Mouse (Mus musculus) hematopoietic stem cell, adult 5-6 weeks (primary cell): ENCODE measurements at regions not wholly inside any gene's neighbourhood (a gene's known extent, or its start where the extent isn't known, plus 50 kb on each side); places are given as distances from the start of the nearest gene placed in this dataset.

Experiments
- ATAC-seq, 2 experiments: fragments of 125-278 bp in 1 of 2; replicated peaks in 1 of 2; 2 replicates each; pipeline ENCODE4 v1.8.0; 2016 to 2017; ENCODE audit warnings: inconsistent platforms in 2 of 2, mild to moderate bottlenecking in 2 of 2, moderate number of reproducible peaks in 2 of 2, low read depth in 1 of 2, moderate TSS enrichment in 1 of 2; ENCODE audit not compliant: low FRiP score in 2 of 2, poor library complexity in 2 of 2, severe bottlenecking in 2 of 2, insufficient read depth in 1 of 2, low TSS enrichment in 1 of 2

DNA sequence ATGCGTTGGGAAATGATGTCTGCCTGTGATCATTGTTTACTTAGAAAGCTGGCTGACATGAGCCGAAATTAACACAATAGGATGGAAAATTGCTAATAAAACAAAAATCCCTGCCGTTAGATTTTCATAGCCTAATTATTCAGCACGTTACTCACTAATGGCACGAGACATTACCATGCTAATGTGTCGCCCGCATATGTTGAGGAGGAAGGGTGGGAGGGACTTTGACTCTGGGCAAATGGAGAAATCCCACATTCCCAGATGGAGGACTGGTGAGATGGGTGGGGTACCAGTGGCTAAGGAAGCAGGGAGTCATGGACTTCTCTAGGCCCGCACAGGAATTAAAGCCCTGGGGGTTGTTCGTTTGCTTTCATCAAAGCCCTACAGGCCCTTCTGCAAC is 155.8 kb upstream of the Podxl start:
- ATAC-seq, result no peak

DNA sequence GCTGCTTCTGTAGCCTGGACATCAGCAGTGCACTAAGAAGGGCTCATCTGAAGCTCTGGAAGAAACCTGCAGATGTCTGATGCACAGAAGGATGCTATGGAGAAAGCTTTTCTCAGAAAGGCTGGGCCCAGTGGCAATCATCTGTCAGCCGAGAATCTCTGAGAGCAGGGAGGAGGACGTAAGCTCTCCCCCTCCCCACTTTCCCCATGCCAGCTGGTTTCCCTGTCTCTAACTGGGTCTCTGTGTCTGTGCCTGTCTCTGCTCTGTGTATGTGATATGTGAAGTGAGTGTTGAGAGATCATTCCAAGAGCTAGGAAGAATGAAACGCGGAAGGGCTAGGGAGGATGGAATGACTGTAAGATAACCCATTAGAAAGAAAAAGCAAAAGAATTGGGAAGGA is 155.1 kb upstream of the Podxl start:
- ATAC-seq, result no peak

DNA sequence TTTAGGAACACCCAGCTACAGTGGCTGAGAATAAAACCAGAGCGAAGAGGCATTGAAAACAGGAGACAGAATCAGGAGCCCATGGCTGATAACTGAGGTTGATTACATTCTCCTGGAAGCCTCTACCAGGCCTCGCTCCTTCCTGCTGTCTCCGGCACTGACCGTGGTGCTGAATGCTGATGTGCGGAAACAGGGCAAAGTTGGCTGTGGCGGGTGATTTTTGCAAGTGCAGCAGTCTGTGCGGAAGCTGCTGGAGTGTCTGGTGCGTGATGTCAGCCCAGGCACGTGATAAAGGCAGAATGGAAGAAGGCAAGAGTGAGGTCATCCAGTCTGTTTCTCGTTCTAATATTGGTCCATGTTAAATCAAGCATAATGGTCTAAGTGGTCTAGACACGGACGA is 153.8 kb upstream of the Podxl start:
- ATAC-seq, result peak in 1 of 2 experiments; percentile 36; a peak in 1 of 4 replicates

- no peak for ATAC-seq
These were observed 143.5 kb upstream of the Podxl start for GRCm38 (mm10) chr6:31707256-31707655.

DNA sequence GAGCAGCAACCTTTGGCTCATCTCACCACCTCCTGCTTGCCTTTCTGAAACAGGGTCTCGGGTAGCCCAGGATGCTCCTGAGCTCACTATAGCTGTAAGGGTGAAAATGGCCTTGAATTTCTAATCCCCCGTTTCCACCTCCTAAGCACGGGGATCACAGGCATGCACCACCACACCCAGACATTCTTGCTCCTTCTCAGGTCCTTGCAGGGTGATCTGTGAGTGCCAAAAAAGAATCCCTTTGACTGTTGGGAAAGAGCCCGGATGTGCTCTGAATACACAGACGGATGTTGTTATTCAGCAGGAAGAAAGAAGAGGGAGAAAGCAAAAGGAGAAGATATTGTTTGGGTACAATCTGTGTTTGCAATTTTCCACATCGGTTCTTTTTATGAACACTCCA is 140.4 kb upstream of the Podxl start:
- ATAC-seq, result no peak

GRCm38 (mm10) chr6:31702931-31703330 is 139.2 kb upstream of the Podxl start:
- no peak for ATAC-seq

GRCm38 (mm10) chr6:31695885-31696284 is 132.1 kb upstream of the Podxl start:
- no peak for ATAC-seq

DNA sequence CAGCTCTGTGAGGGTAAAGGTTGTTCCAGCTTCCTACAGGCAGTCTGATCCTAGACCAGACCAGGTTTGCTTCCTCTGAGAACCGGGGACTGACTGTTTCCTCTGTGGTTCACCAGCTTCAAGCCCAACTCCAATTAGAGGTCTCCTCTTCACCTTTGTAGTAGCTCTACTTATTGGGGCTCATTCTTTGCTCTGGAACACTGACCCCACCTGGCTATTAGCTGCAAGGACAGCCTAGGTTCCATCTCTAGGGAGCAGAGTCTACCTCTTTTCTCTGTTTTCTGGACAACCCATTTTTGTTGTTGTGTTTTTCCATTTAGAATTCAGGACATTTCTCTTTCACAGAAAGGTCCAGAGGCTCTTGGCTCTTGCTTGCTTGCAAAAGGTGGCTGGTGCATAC is 129.3 kb upstream of the Podxl start:
- ATAC-seq, result peak; percentile 58 to 76; a peak in 3 of 4 replicates

- ATAC-seq, result no peak
These were observed 128.2 kb upstream of the Podxl start for GRCm38 (mm10) chr6:31692024-31692423.

DNA sequence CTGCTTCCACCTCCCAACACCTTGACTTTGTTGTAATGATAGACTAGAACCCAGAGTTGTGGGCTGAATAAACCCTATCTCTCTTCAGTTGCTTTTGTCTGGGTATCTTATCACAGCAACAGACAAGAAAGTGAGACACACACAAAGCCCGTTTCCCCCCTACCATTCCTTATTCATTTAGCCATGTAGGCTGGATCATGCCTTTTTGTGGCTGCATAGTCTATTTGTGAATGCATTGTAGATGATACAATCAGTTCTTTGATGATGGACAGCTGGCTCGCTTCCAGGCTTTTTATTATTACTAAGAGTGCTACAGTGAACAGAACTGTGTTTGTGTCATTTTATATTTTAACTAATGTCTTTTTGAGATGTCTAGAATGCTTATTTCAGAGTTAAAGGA is 116.3 kb upstream of the Podxl start:
- no peak for ATAC-seq

DNA sequence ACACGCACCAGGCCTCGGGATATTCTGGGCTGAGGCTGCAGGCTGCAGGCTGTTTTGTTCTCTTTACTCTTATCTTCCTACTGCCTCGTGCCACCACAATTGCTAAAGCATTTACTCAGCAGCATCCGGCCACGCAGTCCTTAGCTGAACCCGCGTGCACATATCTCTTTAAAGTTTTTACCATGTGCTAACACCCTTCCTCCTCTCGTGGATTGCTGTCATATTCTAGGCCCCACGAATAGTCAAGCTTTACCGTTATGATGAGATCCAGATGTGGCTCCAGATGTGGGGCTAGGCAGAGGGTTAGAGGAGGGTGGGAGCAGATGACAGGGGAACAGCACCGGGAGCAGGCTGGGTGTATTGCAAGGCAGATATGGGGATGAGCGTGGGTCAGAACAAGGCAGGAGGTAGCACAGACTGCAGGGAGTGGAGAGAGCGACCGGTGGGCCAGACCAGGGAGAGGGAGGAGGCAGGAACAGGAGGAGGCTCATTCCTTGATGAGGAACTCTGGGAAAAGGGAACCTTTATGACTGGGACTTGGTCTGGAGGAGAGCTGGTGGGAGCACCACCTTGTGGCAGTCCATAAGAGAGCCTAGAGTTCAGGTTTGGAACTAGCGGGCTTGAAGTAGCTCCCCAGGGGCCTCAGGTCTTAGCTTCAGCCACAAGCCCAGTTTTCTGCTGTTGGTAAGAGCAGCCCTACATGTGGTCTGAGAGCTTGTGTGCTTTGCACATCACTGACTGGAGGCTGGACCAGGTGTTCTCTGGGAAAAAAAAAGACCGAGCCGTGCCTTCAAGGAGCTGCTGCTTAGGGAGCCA is 102.1 kb upstream of the Podxl start:
- no peak for ATAC-seq

- peak; percentile 59 to 73; a peak in 3 of 4 replicates for ATAC-seq
These were observed 100.7 kb upstream of the Podxl start for GRCm38 (mm10) chr6:31664495-31664894.

DNA sequence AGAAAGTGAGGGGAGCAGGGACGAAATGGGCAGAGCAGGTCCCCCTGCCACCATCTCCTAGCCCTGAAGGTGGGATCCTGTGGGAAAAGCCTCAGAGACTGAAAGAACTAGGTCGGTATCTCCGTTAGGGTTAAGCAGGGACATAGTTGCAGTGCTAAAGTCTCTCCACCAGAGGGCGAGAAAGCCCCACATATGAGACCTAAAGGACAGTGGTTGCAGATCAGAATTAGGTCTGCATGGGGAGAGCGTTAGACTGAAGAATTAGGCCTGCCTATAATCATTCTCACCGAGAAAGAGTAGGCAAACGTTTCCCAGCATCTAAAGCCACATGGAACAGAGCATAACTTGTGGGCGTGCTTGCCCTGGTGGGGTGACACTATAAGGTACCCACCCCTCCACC is 97.0 kb upstream of the Podxl start:
- peak; percentile 69 to 73; a peak in 2 of 4 replicates for ATAC-seq

- no peak for ATAC-seq
These were observed 96.1 kb upstream of the Podxl start for GRCm38 (mm10) chr6:31659901-31660300.

DNA sequence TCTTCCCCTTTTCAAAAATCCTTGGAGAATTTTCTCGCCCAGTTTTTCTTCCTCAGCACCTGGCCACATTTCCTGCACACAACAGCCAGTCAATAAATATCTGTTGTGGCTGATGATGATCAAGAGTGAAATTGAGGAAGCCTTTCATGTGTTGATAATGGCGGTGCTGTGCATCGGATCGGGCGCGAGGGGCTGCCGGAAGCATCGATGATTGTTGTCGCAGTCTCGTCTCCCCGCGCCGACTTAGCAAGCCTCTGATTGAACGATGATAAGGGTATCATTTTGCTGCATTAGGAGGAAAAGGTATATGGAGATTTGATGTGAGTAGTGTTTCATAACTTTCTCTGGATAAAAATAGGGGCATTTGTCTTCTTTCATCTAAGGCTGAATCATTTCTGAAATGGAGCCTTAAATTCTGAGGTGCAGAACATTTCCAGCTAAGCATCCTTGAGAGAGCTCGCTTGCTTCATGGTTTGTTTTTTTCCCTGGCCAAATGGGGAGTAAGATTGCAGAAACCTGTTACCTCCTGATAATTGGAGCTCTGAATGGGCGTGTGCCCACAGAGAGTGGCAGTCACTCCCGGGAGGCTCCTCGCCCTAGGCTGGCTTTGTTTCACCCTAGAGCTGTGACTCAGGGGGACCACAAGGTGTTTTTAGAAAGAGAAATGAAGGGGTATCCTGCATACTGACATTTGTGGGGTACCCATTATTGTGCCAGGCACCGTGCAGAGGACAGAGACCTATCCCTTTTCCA is 94.8 kb upstream of the Podxl start:
- ATAC-seq, result no peak

DNA sequence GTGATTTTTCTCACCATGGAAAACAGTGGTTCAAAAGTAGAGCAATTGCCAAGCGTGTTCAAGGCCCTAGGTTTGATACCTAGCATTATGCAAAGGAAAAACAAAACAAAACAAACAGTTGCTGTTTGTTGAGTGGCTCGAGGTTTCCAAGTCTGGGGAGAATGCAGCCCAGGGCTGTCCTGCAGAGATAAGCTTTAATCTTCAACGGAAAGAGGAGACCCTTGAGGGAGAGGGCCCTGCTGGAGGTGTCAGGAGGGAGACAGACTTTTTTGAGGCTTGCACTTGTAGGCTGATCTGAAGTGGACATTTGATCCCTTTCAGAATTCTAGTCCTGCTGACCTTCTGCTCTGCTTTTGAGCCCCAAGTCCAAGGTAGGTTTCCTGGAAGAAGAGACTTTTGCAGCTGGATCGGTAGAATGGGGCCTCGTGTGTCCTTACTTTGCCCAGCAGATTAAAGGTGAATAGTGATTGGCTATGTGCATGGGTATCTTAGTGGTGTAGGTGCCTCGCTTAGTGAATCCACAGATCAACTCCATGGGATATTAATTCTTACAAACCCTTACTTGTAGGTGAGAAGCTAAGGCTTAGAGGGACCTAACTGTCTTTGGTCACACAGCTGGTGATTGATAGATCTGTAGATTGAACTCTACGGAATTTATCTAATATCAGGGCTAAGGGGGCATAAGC is 87.2 kb upstream of the Podxl start:
- no peak for ATAC-seq

DNA sequence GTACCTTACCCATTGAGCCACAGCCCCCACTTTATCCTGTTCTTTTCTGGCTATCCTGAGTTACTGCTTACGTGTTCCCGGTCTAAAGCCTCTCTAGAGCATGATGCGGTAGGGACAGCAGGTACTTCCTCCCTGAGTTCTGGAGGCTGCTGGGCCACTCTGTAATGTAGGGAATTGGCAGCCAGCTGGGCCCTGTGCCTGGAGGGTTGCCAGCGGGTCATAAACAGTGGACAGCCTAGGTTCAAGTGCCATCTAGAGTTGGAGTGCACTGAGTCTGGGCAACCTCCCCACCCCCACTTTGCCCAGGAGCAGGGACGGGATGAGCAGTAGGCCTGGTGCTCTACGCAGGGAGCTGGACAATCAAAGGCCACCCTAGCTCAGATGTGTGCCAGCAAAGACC is 81.5 kb upstream of the Podxl start:
- no peak for ATAC-seq

DNA sequence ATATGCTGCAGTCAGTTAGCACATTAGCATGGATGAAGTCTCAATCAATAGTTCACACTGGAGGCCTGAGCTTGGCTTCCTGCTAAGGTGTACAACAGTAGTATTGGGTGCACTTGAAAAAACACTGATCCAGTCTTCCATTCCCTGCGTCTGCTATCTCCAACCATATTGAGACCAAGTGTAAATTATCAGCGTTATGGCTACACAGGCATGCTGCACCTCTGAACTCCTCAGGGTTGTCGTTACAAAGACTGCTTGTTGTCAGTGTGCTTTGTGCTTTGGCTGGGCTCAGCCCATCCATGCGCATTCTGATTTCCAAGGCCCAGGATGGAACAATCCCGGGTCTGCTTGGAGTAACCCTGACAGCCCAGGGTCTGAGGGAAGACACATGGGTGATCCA is 80.7 kb upstream of the Podxl start:
- ATAC-seq, result no peak
